Mouse (Mus musculus): ENCODE measurements around the gene Bmp2.

GRCm38 (mm10) chr2:133591562-133592255 is 39.8 kb downstream of the Bmp2 start:
- TF ChIP-seq HCFC1 (IDR thresholded peaks at IDR 0.05; ENCODE audit: borderline replicate concordance, insufficient read depth, low read length) (no peak), CHD2 (IDR thresholded peaks at IDR 0.05; ENCODE audit: low read depth, low read length) (no peak), ZC3H11A (IDR thresholded peaks at IDR 0.05; ENCODE audit: borderline replicate concordance, low read depth, low read length) (no peak), ZNF384 (IDR thresholded peaks at IDR 0.05; ENCODE audit: low read depth, low read length) (no peak)
